Mouse (Mus musculus) lung, embryonic 16.5 days (tissue): ENCODE results near the gene Ptcd1. TPM values are rescaled to one million over a fixed set of nuclear protein-coding genes. Genes with fewer than 3 reads are reported as not detected.

Experiments
- ATAC-seq: fragments of 200-750 bp; cut with Nextera tagmentation; 2 replicates; pipeline ENCODE4 v1.8.0; 2017; ENCODE audit warnings: low read depth, mild to moderate bottlenecking, moderate library complexity
- H3K27ac ChIP-seq: fragments of 300-500 bp; sonication (generic); 2 replicates; pipeline ENCODE4 v1.5.1; 2014; ENCODE audit warnings: mild to moderate bottlenecking, control low read depth, low read length
- H3K27me3 ChIP-seq: fragments of 300-500 bp; sonication (generic); 2 replicates; pipeline ENCODE4 v1.6.1; 2014; ENCODE audit warnings: low read depth, low read length, mixed read lengths; ENCODE audit not compliant: control insufficient read depth, insufficient read depth
- H3K36me3 ChIP-seq: fragments of 300-500 bp; sonication (generic); 2 replicates; pipeline ENCODE4 v1.6.1; 2014; ENCODE audit warnings: low read length; ENCODE audit not compliant: control insufficient read depth, insufficient read depth
- H3K4me1 ChIP-seq: fragments of 300-500 bp; sonication (generic); replicated peaks from 2 replicates; pipeline ENCODE4 v1.6.1; 2014; ENCODE audit warnings: low read length, mixed read lengths; ENCODE audit not compliant: control insufficient read depth, insufficient read depth
- H3K4me2 ChIP-seq: fragments of 300-500 bp; sonication (generic); 2 replicates; pipeline ENCODE4 v1.6.1; 2014; ENCODE audit warnings: low read depth, low read length, control low read depth
- H3K4me3 ChIP-seq: fragments of 300-500 bp; sonication (generic); 2 replicates; pipeline ENCODE4 v1.5.1; 2014; ENCODE audit warnings: mild to moderate bottlenecking, low read length, control low read depth
- H3K9ac ChIP-seq: fragments of 300-500 bp; sonication (generic); 2 replicates; pipeline ENCODE4 v1.6.1; 2014; ENCODE audit warnings: low read length, control low read depth
- H3K9me3 ChIP-seq: fragments of 300-500 bp; sonication (generic); 2 replicates; pipeline ENCODE4 v1.6.1; 2016; ENCODE audit warnings: low read length; ENCODE audit not compliant: control insufficient read depth
- WGBS: fragments of 180-500 bp; shearing (Covaris S2); extraction: QIAGEN DNeasy Blood & Tissue Kit; methylation state at CpG from one replicate; pipeline ENCODE4 v1.1.7; 2014; 5-methylcytosine and 5-hydroxymethylcytosine counted together
- polyA plus RNA-seq: library from polyadenylated mRNA; unstranded; fragments of >200 nt; fragmentation: Nextera tagmentation; extraction: Ambion mirVana; gene quantifications from 2 replicates; pipeline ENCODE4 v1.2.1, GENCODE M21; 2015

The Ptcd1 gene
- polyA plus RNA-seq, 1 experiment from 2014 or later: 15.7 TPM

- ATAC-seq: peak; percentile 97
- peak within 1 kb of the TSS; percentile 72 for H3K4me2 ChIP-seq
- no peaks in the 10 kb centered on the region for H3K9me3 ChIP-seq
- peak within 1 kb of the TSS; percentile 79 for H3K9ac ChIP-seq
- WGBS: under 1% methylated on average over 22 of the region's 22 CpGs
- H3K27ac ChIP-seq: peak within 1 kb of the TSS; percentile 95
- H3K4me3 ChIP-seq: peak within 1 kb of the TSS; percentile 77
- H3K27me3 ChIP-seq: no peaks in the 10 kb centered on the region
- H3K4me1 ChIP-seq: peaks cover 19% of the 10 kb centered on the region
- H3K36me3 ChIP-seq: peaks cover 5% of the 10 kb centered on the region; the same call in 1 of the 2 replicates
These were observed 37.2 kb upstream of the Ptcd1 start, which contains the start of gene Zkscan5 for GRCm38 (mm10) chr5:145203936-145204691. TSS of gene Zkscan5 (plus strand) at chr5:145204562.

- WGBS: 43% methylated on average over 3 of the region's 3 CpGs
- H3K27ac ChIP-seq: no peak overlapping the region
- H3K9me3 ChIP-seq: no peaks in the 10 kb centered on the region
- no peak overlapping the region for H3K9ac ChIP-seq
- peaks cover 19% of the 10 kb centered on the region for H3K4me1 ChIP-seq
- ATAC-seq: no peak
- no peak overlapping the region for H3K4me3 ChIP-seq
- no peak overlapping the region for H3K4me2 ChIP-seq
- peaks cover 3% of the 10 kb centered on the region; the same call in 1 of the 2 replicates for H3K36me3 ChIP-seq
- H3K27me3 ChIP-seq: no peaks in the 10 kb centered on the region
These were observed 35.5 kb upstream of the Ptcd1 start for GRCm38 (mm10) chr5:145202446-145202845.

GRCm38 (mm10) chr5:145201321-145201991 is 34.5 kb upstream of the Ptcd1 start, which contains the start of gene Zkscan14:
TSS of gene Zkscan14 (minus strand) at chr5:145201868.
- Histone ChIP-seq H3K27me3 (no peaks in the 10 kb centered on the region), H3K9ac (peak within 1 kb of the TSS; percentile 78), H3K4me3 (peak within 1 kb of the TSS; percentile 70), H3K27ac (peak within 1 kb of the TSS; percentile 23; the same call in 1 of the 2 replicates), H3K4me1 (peaks cover 19% of the 10 kb centered on the region), H3K9me3 (no peaks in the 10 kb centered on the region), H3K36me3 (peaks cover 2% of the 10 kb centered on the region; the same call in 1 of the 2 replicates), H3K4me2 (peak within 1 kb of the TSS; percentile 85)
- no peak for ATAC-seq
- under 1% methylated on average over 37 of the region's 37 CpGs for WGBS

GRCm38 (mm10) chr5:145200387-145200786 is 33.5 kb upstream of the Ptcd1 start:
- H3K27ac ChIP-seq: no peak overlapping the region
- no peaks in the 10 kb centered on the region for H3K27me3 ChIP-seq
- H3K9me3 ChIP-seq: no peaks in the 10 kb centered on the region
- 69% methylated on average over 7 of the region's 7 CpGs for WGBS
- ATAC-seq: no peak
- peaks cover 11% of the 10 kb centered on the region for H3K36me3 ChIP-seq
- H3K4me2 ChIP-seq: no peak overlapping the region; the same call in 1 of the 2 replicates
- no peak overlapping the region for H3K9ac ChIP-seq
- H3K4me1 ChIP-seq: peaks cover 13% of the 10 kb centered on the region
- no peak overlapping the region for H3K4me3 ChIP-seq

- WGBS: 83% methylated on average over 2 of the region's 2 CpGs
- Histone ChIP-seq H3K4me2 (peak within 1 kb of the TSS; percentile 67), H3K4me1 (peaks cover 16% of the 10 kb centered on the region), H3K9me3 (no peaks in the 10 kb centered on the region), H3K27ac (peak within 1 kb of the TSS; percentile 75), H3K9ac (peak within 1 kb of the TSS; percentile 87), H3K4me3 (peak within 1 kb of the TSS; percentile 60), H3K27me3 (no peaks in the 10 kb centered on the region), H3K36me3 (peaks cover 27% of the 10 kb centered on the region)
- no peak for ATAC-seq
These were observed 25.1 kb upstream of the Ptcd1 start, which contains the start of gene Atp5j2 for GRCm38 (mm10) chr5:145191962-145192361. TSS of gene Atp5j2 (minus strand) at chr5:145192062.

- Histone ChIP-seq H3K27me3 (no peaks in the 10 kb centered on the region), H3K9me3 (no peaks in the 10 kb centered on the region), H3K4me1 (peaks cover 16% of the 10 kb centered on the region), H3K4me2 (peak overlapping the region; percentile 67), H3K36me3 (peaks cover 31% of the 10 kb centered on the region), H3K4me3 (peak overlapping the region; percentile 60), H3K9ac (peak overlapping the region; percentile 87), H3K27ac (peak overlapping the region; percentile 75)
- WGBS: under 1% methylated on average over 41 of the region's 41 CpGs
- ATAC-seq: peak; percentile 93
These were observed 24.2 kb upstream of the Ptcd1 start for GRCm38 (mm10) chr5:145190875-145191798.

GRCm38 (mm10) chr5:145190373-145190772 is 23.5 kb upstream of the Ptcd1 start:
- peaks cover 31% of the 10 kb centered on the region for H3K36me3 ChIP-seq
- peaks cover 16% of the 10 kb centered on the region for H3K4me1 ChIP-seq
- no peak overlapping the region for H3K27ac ChIP-seq
- no peaks in the 10 kb centered on the region for H3K9me3 ChIP-seq
- no peaks in the 10 kb centered on the region for H3K27me3 ChIP-seq
- no peak for ATAC-seq
- H3K9ac ChIP-seq: peak overlapping the region; percentile 87
- peak overlapping the region; percentile 60 for H3K4me3 ChIP-seq
- H3K4me2 ChIP-seq: peak overlapping the region; percentile 67
- 43% methylated on average over 5 of the region's 5 CpGs for WGBS

GRCm38 (mm10) chr5:145189416-145189815 is 22.5 kb upstream of the Ptcd1 start:
- Histone ChIP-seq H3K27ac (no peak overlapping the region), H3K4me1 (peaks cover 16% of the 10 kb centered on the region), H3K4me3 (no peak overlapping the region), H3K27me3 (no peaks in the 10 kb centered on the region), H3K9ac (no peak overlapping the region), H3K36me3 (peaks cover 29% of the 10 kb centered on the region), H3K4me2 (no peak overlapping the region), H3K9me3 (no peaks in the 10 kb centered on the region)
- WGBS: 89% methylated on average over 6 of the region's 6 CpGs
- no peak for ATAC-seq
